Mouse (Mus musculus): Measurements from ENCODE around the gene Plcb3.

Plcb3 gene

DNA sequence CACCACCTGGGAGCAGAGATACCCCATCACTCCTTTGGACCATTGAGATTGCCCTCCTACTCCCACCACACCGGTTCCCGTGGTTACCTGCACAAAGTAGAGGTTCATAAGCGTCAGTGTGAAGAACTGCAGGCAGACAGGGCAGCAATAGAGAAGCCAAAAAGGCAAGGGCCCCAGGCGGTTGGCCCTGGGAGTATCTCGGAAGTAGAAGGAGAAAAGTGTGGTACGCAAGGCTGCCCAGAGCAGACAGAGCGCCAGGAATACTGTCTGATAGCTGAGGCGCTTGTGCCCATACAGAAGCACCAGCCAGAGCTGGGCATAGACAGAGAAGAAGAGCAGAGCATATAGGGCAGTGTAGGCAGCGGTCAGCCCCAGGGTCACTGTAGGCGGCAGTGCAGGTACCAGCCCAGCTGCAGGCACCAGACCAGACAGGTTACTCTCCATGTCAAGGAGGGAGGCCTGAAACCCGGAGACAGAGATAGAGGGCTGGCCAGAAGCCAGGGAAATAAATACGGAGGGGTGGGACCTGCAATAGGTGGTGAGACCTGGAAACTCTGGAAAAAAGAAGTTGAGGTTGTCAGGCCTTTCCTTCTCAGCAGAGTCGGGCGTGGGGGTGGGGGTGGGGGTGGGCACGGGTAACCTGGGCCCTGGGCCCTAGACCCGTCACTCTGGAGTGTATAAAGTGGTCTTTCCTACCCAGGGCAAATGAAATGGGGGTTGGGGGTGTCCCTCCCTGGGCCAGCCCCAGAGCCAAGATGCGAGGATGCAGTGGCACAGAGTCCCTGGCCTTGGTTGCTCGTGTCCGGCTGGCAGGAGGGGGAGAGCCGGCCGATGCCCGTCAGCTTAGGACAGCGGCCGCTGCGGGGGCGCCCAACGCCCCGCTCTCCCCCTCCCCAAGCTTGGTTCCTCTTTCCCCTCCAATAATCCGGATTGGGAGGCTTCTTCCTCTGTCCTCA, 35.6 kb downstream of the Plcb3 start:
- no peak for DNase-seq (ENCODE audit: low spot score in 2 of 2)

DNA sequence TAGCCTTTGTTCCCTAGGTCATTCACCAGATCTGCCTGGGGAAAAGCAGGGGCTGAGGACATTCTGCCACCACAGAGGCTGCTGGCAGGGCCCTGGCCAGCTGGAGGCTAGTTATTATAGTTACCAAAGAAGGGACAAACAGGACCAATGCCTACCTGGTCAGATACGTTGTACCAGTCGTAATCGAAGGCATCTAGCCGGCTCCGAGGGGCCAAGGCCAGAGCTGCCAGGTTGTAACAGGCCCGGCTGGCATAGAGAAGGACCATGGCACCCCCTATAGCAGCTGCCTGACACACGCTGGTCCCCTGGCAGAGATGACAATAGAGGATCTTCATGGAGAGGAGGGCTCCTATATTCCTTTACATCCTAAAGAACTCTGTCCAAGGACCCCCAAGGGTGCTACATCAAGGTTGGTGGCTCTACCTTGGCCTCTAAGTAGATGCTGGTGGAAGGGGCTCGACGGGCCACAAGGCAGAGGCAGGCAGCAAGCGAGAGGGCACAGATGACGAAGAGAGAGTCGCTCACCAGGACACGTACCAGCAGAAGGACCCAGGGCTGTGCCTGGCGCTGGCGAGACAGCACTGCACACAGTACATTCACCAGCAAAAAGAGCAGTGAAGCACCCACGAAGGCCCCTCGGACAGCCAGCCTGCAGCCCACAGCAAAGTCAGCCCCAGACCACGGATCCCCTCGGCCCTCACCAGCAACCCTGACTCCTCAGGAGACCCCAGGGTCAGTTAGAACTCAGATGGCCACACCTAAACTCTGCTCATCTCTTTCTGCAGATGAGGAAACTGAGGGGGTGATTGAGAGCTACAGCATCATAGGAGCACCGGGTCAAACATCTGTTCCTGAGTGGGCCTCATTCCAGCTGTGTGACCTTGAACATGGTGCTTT, 36.9 kb downstream of the Plcb3 start:
- DNase-seq (ENCODE audit: low spot score in 2 of 2), result no peak

DNA sequence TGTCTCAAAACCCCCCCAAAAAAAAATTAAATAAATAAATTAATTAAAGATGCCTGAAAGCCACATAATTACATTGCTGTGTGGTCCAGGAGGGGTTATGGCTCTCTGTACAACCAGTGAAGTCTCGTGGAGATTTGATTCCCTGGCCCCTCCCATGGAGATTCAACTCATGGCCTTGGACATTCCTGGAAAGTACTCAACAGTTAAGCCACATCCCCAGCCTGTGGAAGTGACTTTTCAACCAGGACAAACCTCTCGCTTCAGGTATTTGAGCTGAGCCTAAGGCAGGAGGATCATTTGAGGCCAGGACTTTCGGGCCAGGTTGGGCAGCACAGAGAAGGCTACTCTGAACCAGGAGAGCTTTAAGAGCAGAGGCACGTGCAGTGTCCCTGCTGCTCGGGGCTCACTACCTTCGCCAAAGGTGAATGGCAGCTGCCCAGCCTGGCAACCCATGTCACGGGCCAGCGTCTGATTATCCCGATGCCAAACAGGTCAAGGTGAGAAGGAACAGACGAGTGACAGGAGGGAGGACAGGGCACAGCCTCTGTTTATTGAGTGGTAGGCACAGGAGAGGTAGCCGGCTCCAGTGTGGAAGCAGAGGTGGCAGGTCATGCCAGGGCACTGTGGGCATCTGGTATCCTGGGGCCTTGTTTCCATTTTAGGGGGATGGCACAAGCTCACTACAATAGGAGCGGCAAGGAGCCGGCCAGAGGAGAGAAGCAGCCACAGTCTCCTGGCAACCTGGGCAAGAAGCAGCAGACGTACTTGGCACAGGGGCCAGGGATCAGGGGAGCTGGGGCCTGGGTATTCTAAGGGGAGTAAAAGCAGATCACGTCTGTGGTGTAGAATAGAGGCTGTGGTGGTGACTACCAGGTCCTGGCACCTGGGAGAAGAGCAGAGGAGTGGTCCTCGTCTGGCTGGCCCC, 38.5 kb downstream of the Plcb3 start:
- DNase-seq (ENCODE audit: low spot score in 2 of 2), result no peak

- no peak for DNase-seq (ENCODE audit: low spot score in 2 of 2)
These were observed 40.0 kb downstream of the Plcb3 start for GRCm38 (mm10) chr19:6936299-6936698.

DNA sequence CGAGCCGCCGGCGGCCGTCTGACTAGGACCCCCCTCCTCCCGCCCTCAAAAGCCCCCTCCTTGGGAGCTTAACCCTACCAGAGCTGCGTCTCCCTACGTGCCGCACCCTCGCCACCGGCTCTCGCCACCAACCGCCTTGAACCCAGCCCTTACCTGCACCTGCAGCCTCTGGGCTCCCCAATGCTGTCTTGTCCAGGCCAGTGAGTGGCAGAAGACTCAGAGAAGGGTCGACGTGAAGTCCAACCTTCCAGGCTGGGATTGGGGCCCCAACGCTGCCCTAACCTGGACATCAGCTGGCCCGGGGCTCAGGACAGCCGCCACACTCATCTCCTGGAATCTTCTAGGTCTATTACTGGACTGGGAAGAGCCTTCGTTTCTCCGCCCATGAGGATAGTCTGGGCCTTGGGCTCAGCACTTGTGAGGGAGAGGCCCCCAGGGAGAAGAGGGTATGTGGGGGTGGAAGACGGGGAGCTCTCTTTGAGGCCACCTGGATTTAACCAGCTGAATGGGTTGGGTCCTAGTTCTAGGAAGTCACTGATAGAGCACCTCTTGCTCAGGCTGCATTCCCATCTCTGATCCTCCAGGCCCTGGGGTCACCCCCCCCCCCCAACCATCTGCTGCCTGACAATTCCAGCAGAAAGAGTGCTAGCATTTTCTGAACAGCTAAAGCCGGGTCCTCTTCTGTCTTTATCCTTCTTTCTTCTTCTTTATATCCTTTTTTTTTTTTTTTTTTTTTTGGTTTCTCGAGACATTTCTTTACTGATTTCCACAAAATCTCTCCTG, 41.9 kb downstream of the Plcb3 start, which contains the start of gene Kcnk4:
Gene Kcnk4 (minus strand): TSS at position 321 of the 783 bp plus-strand sequence.
- DNase-seq (ENCODE audit: low spot score in 2 of 2), result no peak

GRCm38 (mm10) chr19:6933436-6934194, 42.7 kb downstream of the Plcb3 start:
- no peak for DNase-seq (ENCODE audit: low spot score in 2 of 2)

GRCm38 (mm10) chr19:6933102-6933435, 43.2 kb downstream of the Plcb3 start:
- no peak for DNase-seq (ENCODE audit: low spot score in 2 of 2)

GRCm38 (mm10) chr19:6932018-6932417, 44.3 kb downstream of the Plcb3 start:
- no peak for DNase-seq (ENCODE audit: low spot score in 2 of 2)

GRCm38 (mm10) chr19:6931002-6931401, 45.3 kb downstream of the Plcb3 start:
- DNase-seq (ENCODE audit: low spot score in 2 of 2), result no peak

DNA sequence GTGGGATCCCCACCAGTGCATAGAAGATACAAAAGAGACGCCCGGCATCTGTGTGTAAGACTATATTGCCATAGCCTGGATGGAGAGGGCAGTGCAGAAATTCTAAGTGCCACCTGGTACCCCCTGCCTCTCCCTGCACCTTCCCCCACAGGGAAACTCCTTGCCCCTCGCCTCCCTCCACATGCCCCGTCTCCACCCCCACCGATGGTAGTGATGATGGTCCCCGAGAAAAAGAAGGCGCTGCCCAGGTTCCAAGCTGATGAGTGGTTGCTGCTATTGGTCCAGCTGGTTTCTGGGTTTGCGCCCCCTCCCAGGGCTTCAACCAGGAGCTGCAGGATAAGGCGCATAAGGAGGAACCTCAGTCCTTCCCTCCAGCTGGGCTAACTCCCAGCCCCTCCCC, 48.2 kb downstream of the Plcb3 start:
- no peak for DNase-seq (ENCODE audit: low spot score in 2 of 2)

DNA sequence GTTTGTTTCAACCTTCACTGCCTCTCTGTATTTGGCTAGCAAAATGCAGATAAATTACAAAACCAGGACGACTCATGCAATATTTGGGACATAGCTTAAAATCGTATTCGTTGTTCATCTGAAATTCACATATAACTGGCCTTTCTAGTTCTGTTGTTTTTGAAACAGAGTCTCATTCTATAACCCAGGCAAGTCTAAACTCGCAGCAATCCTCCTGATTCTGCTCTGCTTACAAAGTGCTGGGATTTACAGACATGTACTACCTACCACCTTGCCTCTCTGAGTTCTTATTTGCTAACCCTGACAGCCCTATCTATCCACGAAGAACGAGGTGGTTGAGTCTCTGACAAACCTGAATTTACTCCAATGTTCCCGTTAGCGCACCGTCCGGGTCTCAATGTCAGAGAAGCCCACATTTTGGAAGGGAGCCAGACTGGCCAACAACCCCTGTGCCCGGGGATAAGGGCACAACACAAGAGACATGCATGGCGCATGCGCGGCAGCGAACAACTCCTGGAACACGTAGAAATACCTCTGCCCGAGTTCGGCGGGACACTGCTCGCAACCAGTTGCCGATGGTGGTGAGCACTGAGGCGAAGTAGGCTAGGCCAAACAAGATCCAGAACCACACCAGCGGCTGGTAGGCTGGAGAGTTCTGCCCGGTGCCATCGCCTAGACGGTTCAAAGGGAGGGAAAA, 49.6 kb downstream of the Plcb3 start:
- peak; percentile 67 to 74 for DNase-seq (ENCODE audit: low spot score in 2 of 2)

GRCm38 (mm10) chr19:6925611-6926329, 50.5 kb downstream of the Plcb3 start:
- DNase-seq (ENCODE audit: low spot score in 2 of 2), result no peak

DNA sequence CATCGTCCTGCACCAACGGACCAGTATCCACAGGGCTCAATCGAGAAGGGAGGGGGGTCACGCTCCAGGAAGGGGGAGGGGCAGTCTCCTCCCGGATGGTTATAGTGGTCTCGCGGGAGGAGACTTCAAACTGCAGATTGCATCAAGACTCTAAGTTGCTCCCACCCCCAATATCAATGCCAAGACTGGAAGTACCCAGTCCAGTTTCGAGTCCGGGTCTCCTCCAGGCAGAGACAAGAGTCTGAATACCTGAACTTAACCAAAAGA, 51.0 kb downstream of the Plcb3 start, which contains the start of gene Catsperz:
Gene Catsperz (minus strand): TSS at position 74 of the 267 bp plus-strand sequence.
- DNase-seq (ENCODE audit: low spot score in 2 of 2), result no peak

GRCm38 (mm10) chr19:6924461-6925306, 51.6 kb downstream of the Plcb3 start:
- DNase-seq (ENCODE audit: low spot score in 2 of 2), result peak; percentile 87 to 88

DNA sequence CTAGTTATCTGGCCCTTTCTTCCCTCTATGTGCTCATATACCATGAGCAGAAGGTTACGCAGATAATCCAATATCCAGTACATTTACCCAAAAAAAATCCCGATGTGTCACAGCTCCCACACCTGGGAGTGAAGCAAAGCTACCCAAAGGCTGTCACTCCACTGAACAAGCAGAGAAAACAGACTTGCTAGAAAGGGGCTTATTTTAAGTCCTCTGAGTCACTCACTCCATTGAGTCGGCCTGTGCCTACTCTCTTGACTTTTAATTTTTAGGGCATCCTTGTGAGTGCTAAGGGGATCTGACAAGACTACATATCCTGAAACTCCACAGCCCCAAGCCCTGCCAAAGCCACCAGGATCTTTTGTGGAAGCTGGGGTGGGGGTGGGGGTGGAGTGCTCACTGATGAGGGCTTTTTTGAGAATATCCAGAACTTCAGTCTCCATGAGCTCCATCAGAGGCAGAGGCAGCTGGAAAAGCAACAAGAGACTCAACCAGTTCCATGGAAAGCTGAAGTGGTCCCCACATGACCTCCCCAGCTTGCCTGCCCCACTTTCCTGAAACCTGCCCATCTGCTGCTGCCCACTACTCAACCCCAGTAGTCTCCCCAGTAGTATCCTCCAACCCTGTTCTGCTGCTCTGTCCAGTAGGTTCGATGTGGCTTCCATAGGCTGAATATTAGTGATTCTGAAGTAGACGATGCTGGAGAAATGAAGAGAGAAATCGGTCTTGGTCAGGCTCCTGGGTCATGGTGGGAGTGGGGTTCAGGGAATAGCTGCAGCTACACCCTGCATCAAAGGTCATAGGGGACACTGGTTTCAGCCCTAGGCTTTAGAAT, 53.2 kb downstream of the Plcb3 start:
- no peak for DNase-seq (ENCODE audit: low spot score in 2 of 2)

- DNase-seq (ENCODE audit: low spot score in 2 of 2), result peak; percentile 100
These were observed 54.4 kb downstream of the Plcb3 start, which contains the start of gene Esrra for GRCm38 (mm10) chr19:6921647-6922567. Gene Esrra (minus strand): TSS chr19:6921813.

Data from urinary bladder, postnatal 36 days (tissue).